Mouse (Mus musculus) Patski (cell line): ENCODE measurements around the gene Tuba1c. TPM values are rescaled to one million over a fixed set of nuclear protein-coding genes. Genes with fewer than 3 reads are reported as not detected.

ENCODE experiments used
- ATAC-seq: fragments of 100-300 bp; one replicate; pipeline ENCODE4 v1.8.0; 2021
- CTCF ChIA-PET: fragments of 350-600 bp; sonication (Branson Sonifier 250); formaldehyde crosslinking; loops from one replicate; lab custom pipeline; 2022; ENCODE audit warnings: inconsistent platforms; lab: Charles Lee
- POLR2A ChIA-PET: fragments of 350-600 bp; sonication (Branson Sonifier 250); formaldehyde crosslinking; loops from one replicate; lab custom pipeline; 2022; ENCODE audit warnings: antibody characterized with exemption, inconsistent platforms; lab: Charles Lee
- DNase-seq: peaks from one replicate; pipeline ENCODE4 v3.0.0-alpha.2; 2011; ENCODE audit warnings: low read depth, low spot score
- H3K27me3 ChIP-seq: fragments of 371-371 bp; one replicate; pipeline ENCODE4 v1.5.1; 2021
- CTCF ChIP-seq: fragments of 100-300 bp; IDR thresholded peaks from one replicate; pipeline ENCODE4 v1.5.1; 2021
- in situ Hi-C: fragments of 300-500 bp; cut with MboI; formaldehyde crosslinking; loops from 3 replicates; pipeline ENCODE4 v1.11.1; 2018; ENCODE audit warnings: low pct_unique_long_range_greater_than_20kb, mixed read lengths
- polyA plus RNA-seq: library from polyadenylated mRNA; unstranded; gene quantifications from one replicate; pipeline ENCODE4 v1.2.3, GENCODE M21; 2021

Tuba1c gene
- polyA plus RNA-seq: 210 TPM

- in situ Hi-C loops: no loop called here
- ATAC-seq (peak; percentile 83), DNase-seq (no peak)
- ChIA-PET CTCF (interaction anchor here (1.1 to 4.1 kb wide), 3 partner anchors 11 to 83 kb away, joined by 3 to 27 read pairs (median 5); no protein-coding TSS in a partner anchor), POLR2A (interaction anchor here (0.6 to 6.5 kb wide), 7 partner anchors 11 to 198 kb away, joined by 3 to 46 read pairs (median 3); partner anchors contain the start of genes Gm49450 and Prkag1)
- no peak for TF ChIP-seq CTCF
- no peaks in the 10 kb centered on the region for H3K27me3 ChIP-seq
Observed at GRCm38 (mm10) chr15:99029619-99030584, at the start of gene Tuba1c. Gene Tuba1c, plus strand, starts transcription at chr15:99029891.

- H3K27me3 ChIP-seq: no peaks in the 10 kb centered on the region
- POLR2A ChIA-PET: no interaction called here
- TF ChIP-seq CTCF: no peak
- DNase-seq (no peak), ATAC-seq (no peak)
- in situ Hi-C loops: no loop called here
- CTCF ChIA-PET: interaction anchor here (1.3 kb wide), 1 partner anchor 13 kb away, joined by 5 read pairs; no protein-coding TSS in a partner anchor
Observed at GRCm38 (mm10) chr15:98980012-98980614, 49.6 kb upstream of the Tuba1c start.

- DNase-seq (no peak), ATAC-seq (no peak)
- POLR2A ChIA-PET: interaction anchor here (0.8 to 1.2 kb wide), 2 partner anchors 30 to 48 kb away, joined by 3 to 4 read pairs; partner anchors contain the start of gene Tuba1b
- CTCF ChIA-PET: interaction anchor here (0.8 to 1.5 kb wide), 3 partner anchors 9 to 29 kb away, joined by 3 to 4 read pairs (median 4); partner anchors contain the start of gene Gm49450
- no peaks in the 10 kb centered on the region for H3K27me3 ChIP-seq
- in situ Hi-C loops: no loop called here
- TF ChIP-seq CTCF: no peak
Observed at GRCm38 (mm10) chr15:98982100-98982499, 47.6 kb upstream of the Tuba1c start.

GRCm38 (mm10) chr15:98983431-98984081, 46.1 kb upstream of the Tuba1c start:
- ChIA-PET POLR2A (no interaction called here), CTCF (no interaction called here)
- ATAC-seq (no peak), DNase-seq (no peak)
- no peak for TF ChIP-seq CTCF
- no peaks in the 10 kb centered on the region for H3K27me3 ChIP-seq
- in situ Hi-C loops: no loop called here

- no peak for ATAC-seq
- DNase-seq: no peak
- in situ Hi-C loops: no loop called here
- TF ChIP-seq CTCF: no peak
- ChIA-PET CTCF (interaction anchor here (1.3 to 3.2 kb wide), 2 partner anchors 9 to 12 kb away, joined by 4 to 11 read pairs; no protein-coding TSS in a partner anchor), POLR2A (interaction anchor here (0.7 to 1.3 kb wide), 3 partner anchors 30 to 385 kb away, joined by 3 to 4 read pairs (median 4); partner anchors contain the start of gene Tuba1a)
- no peaks in the 10 kb centered on the region for H3K27me3 ChIP-seq
Observed at GRCm38 (mm10) chr15:98984681-98985080, 45.0 kb upstream of the Tuba1c start.

GRCm38 (mm10) chr15:98985240-98985981, 44.3 kb upstream of the Tuba1c start:
- TF ChIP-seq CTCF: no peak
- DNase-seq (no peak), ATAC-seq (peak; percentile 65)
- ChIA-PET POLR2A (interaction anchor here (0.6 to 2.2 kb wide), 8 partner anchors 31 to 113 kb away, joined by 3 to 7 read pairs (median 4); partner anchors contain the start of genes Gm49450, Tuba1a and Tuba1c), CTCF (interaction anchor here (1.3 to 3.2 kb wide), 5 partner anchors 9 to 33 kb away, joined by 4 to 11 read pairs (median 10); partner anchors contain the start of genes Gm49450 and Tuba1a)
- no peaks in the 10 kb centered on the region for H3K27me3 ChIP-seq
- in situ Hi-C loops: no loop called here

- CTCF ChIA-PET: interaction anchor here (1.0 to 3.2 kb wide), 10 partner anchors 8 to 74 kb away, joined by 3 to 12 read pairs (median 5); partner anchors contain the start of genes Gm49450 and Tuba1a
- POLR2A ChIA-PET: interaction anchor here (0.6 to 2.2 kb wide), 11 partner anchors 13 to 207 kb away, joined by 3 to 7 read pairs (median 3); partner anchors contain the start of genes Gm49450, Tuba1a, Tuba1b and Tuba1c
- DNase-seq (no peak), ATAC-seq (no peak)
- in situ Hi-C loops: no loop called here
- no peaks in the 10 kb centered on the region for H3K27me3 ChIP-seq
- no peak for TF ChIP-seq CTCF
Observed at GRCm38 (mm10) chr15:98985982-98986715, 43.5 kb upstream of the Tuba1c start.

GRCm38 (mm10) chr15:98987077-98987630, 42.5 kb upstream of the Tuba1c start:
- CTCF ChIA-PET: interaction anchor here (1.0 to 3.2 kb wide), 9 partner anchors 14 to 75 kb away, joined by 3 to 12 read pairs (median 6); partner anchors contain the start of genes Gm49450 and Tuba1a
- no peak for TF ChIP-seq CTCF
- no peaks in the 10 kb centered on the region for H3K27me3 ChIP-seq
- in situ Hi-C loops: no loop called here
- ATAC-seq (no peak), DNase-seq (no peak)
- POLR2A ChIA-PET: interaction anchor here (0.5 to 2.2 kb wide), 5 partner anchors 14 to 115 kb away, joined by 3 to 7 read pairs (median 3); partner anchors contain the start of genes Gm49450, Tuba1a and Tuba1b
